Mouse (Mus musculus) hematopoietic multipotent progenitor cell, adult 10-12 weeks (in vitro differentiated cells): ENCODE results near the gene Prim2. TPM values are rescaled to one million over a fixed set of nuclear protein-coding genes. Genes with fewer than 3 reads are reported as not detected.

Experiments used
- polyA plus RNA-seq: library from polyadenylated mRNA; stranded (reverse); fragments of >175 nt; gene quantifications from 2 replicates; pipeline ENCODE4 v1.2.3, GENCODE M21; 2012; ENCODE audit warnings: low replicate concordance

The Prim2 gene
- polyA plus RNA-seq: 0.74 and 4.6 TPM in 2 replicates

DNA sequence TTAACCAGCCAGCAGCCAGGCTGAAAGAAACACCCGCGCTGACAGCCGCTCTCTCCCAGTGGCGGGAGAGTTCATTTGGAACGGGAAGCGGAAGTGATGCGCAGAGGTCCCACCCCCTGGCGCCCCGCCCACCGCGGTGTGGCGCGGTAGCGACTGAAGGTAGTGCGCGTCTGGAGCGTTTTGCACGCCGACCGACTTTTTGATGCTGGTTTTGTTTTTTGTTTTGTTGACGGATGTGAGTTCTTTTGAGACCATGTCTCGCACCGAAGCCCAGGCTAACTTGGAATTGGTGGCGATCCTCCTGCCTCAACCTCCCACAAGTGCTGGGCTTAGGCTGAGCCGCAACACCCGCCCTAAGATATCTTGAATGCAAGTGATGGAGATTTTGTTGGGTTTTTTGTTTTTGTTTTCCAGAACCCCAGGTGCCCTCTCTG is at the start of gene Prim2:
Gene Prim2, minus strand, starts transcription at position 88 of the 434 bp plus-strand sequence.

Other genes with a start within 250 kb of the Prim2 start
- 3.2 and 5.2 TPM in 2 replicates for gene Rab23, start 50.1 kb upstream of the Prim2 start, polyA plus RNA-seq
- gene Bag2, start 88.0 kb upstream of the Prim2 start, polyA plus RNA-seq: 1.4 and 2.5 TPM in 2 replicates
- gene Zfp451, start 144.8 kb upstream of the Prim2 start, polyA plus RNA-seq: 8.1 and 18.6 TPM in 2 replicates
- 0.35 and 0.38 TPM in 2 replicates for gene Bend6, start 238.0 kb upstream of the Prim2 start, polyA plus RNA-seq
- 9.5 and 14.8 TPM in 2 replicates for gene Dst, start 238.4 kb upstream of the Prim2 start, polyA plus RNA-seq